Mouse (Mus musculus): ENCODE results near the gene Atp2b2.

DNA sequence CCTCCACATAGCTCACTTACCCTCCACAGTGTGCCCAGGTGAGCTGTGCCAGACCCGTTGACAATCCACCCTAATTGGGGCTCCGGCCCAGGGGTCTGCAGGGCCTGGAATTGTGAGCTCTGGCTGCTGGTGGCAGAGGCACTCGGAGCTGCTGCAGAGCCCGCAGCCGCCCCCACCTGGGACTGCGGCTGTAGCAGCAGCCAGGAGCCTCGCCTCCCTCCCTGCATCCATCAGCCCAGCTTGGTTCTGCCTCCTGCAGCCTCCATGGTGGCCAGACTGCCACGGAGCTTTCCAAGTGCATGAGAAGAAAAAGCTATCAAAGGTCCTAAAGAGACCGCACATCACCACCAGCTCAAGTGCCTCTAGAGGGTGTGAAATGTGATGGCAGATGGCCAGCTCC, 71.9 kb downstream of the Atp2b2 start:
- TF ChIP-seq CTCF (IDR thresholded peaks at IDR 0.05; ENCODE audit: insufficient read depth, low read length) (no peak), POLR2A (IDR thresholded peaks at IDR 0.05; ENCODE audit: borderline replicate concordance, extremely low read depth, low read depth, low read length) (no peak)

Measured in lung, adult 2 months (tissue).